Mouse (Mus musculus) liver, adult 2 months (tissue): ENCODE results near the gene Polr2h. TPM values are rescaled to one million over a fixed set of nuclear protein-coding genes. Genes with fewer than 3 reads are reported as not detected.

Source experiments
- DNase-seq: peaks from one replicate; pipeline ENCODE4 v3.0.0-alpha.2; 2011; ENCODE audit warnings: low read depth, low spot score; ENCODE audit errors: extremely low read depth
- H3K27ac ChIP-seq: fragments of 200-500 bp; replicated peaks from 2 replicates; pipeline ENCODE4 v1.5.1; 2012; ENCODE audit warnings: low read depth, mild to moderate bottlenecking, control low read depth, inconsistent platforms, low read length; ENCODE audit not compliant: insufficient read depth
- H3K27me3 ChIP-seq: fragments of 200-500 bp; 2 replicates; pipeline ENCODE4 v1.6.1; 2012; ENCODE audit warnings: mild to moderate bottlenecking, moderate library complexity, low read length, inconsistent platforms; ENCODE audit not compliant: control insufficient read depth, insufficient read depth
- H3K36me3 ChIP-seq: fragments of 200-500 bp; 2 replicates; pipeline ENCODE4 v1.6.1; 2012; ENCODE audit warnings: low read length, inconsistent platforms; ENCODE audit not compliant: control insufficient read depth, insufficient read depth
- H3K4me1 ChIP-seq: fragments of 200-500 bp; 2 replicates; pipeline ENCODE4 v1.6.1; 2011; ENCODE audit warnings: low read length; ENCODE audit not compliant: control insufficient read depth, insufficient read depth
- H3K4me3 ChIP-seq: fragments of 200-500 bp; 2 replicates; pipeline ENCODE4 v1.5.1; 2011; ENCODE audit warnings: low read depth, mild to moderate bottlenecking, control low read depth, low read length, moderate library complexity; ENCODE audit not compliant: insufficient read depth
- H3K79me2 ChIP-seq: fragments of 200-500 bp; 2 replicates; pipeline ENCODE4 v1.6.1; 2012; ENCODE audit warnings: inconsistent platforms, mild to moderate bottlenecking, low read length, moderate library complexity; ENCODE audit not compliant: control insufficient read depth, insufficient read depth
- H3K9ac ChIP-seq: fragments of 200-500 bp; 2 replicates; pipeline ENCODE4 v1.6.1; 2012; ENCODE audit warnings: low read depth, mild to moderate bottlenecking, control low read depth, inconsistent platforms, low read length
- CTCF ChIP-seq: fragments of 200-500 bp; IDR thresholded peaks from 2 replicates; pipeline ENCODE4 v1.5.1; 2011; ENCODE audit warnings: low read depth, low read length, control low read depth
- POLR2A ChIP-seq: fragments of 200-500 bp; IDR thresholded peaks from 2 replicates; pipeline ENCODE4 v1.6.1; 2011; ENCODE audit warnings: low read length, control low read depth; ENCODE audit not compliant: insufficient read depth; ENCODE audit errors: extremely low read depth
- WGBS: fragments of 180-500 bp; shearing (Covaris S2); methylation state at CpG from one replicate; pipeline ENCODE4 v1.1.7; 2018; 5-methylcytosine and 5-hydroxymethylcytosine counted together
- polyA plus RNA-seq: library from polyadenylated mRNA; depleted of rRNA; stranded (reverse); fragments of >200 nt; gene quantifications from 2 replicates; pipeline ENCODE4 v1.2.3, GENCODE M21; 2012
- total RNA-seq: library from RNA; depleted of rRNA; stranded (reverse); fragments of >200 nt; gene quantifications from 2 replicates; pipeline ENCODE4 v1.2.3, GENCODE M21; 2014

Gene Polr2h
- total and polyA plus RNA-seq, 2 experiments, result 9.5 to 19.2 TPM

GRCm38 (mm10) chr16:20715976-20716840 lies 1.3 kb upstream of the Polr2h start:
- H3K79me2 ChIP-seq, result no peaks in the 10 kb centered on the region
- peak; percentile 92 for TF ChIP-seq POLR2A
- TF ChIP-seq CTCF, result peak; percentile 16; the same call in 1 of the 2 replicates

DNA sequence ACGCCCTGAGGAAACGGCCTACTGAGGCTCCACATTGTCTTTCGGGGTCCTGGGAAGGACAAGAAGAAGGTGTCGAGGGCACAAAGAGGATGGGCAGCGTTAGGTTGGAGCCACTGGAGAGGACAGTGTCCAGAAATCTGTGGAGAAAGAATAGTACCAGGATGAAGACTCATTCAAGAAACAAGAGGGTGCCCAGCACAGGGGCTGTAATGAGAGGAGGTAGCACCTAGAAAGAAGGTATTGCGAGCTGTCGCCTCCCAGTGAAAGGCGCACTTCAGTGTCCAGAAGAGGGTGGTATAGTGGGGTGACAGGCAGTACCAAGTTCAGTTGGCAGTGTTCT lies 654 bp upstream of the Polr2h start:
- Histone ChIP-seq H3K27ac (peak overlapping the region; percentile 99), H3K79me2 (no peaks in the 10 kb centered on the region), H3K4me3 (peak overlapping the region; percentile 85), H3K9ac (peak overlapping the region; percentile 81), H3K27me3 (no peaks in the 10 kb centered on the region), H3K4me1 (peaks cover 7% of the 10 kb centered on the region), H3K36me3 (peaks cover 4% of the 10 kb centered on the region; the same call in 1 of the 2 replicates)
- TF ChIP-seq CTCF, result no peak
- 0 out of 2 replicates have a peak, but pooled peaks have one; percentile 13 for TF ChIP-seq POLR2A
- 2% methylated on average over 8 of the region's 8 CpGs for WGBS
- peak; percentile 88 for DNase-seq

More at GRCm38 (mm10) chr16:20715976-20716840, 1.3 kb upstream of the Polr2h start:
- Histone ChIP-seq H3K36me3 (peaks cover 6% of the 10 kb centered on the region; the same call in 1 of the 2 replicates), H3K9ac (peak overlapping the region; percentile 96), H3K27me3 (no peaks in the 10 kb centered on the region), H3K4me3 (peak overlapping the region; percentile 85), H3K4me1 (peaks cover 7% of the 10 kb centered on the region), H3K27ac (peak overlapping the region; percentile 99)
- WGBS, result under 1% methylated on average over 66 of the region's 68 CpGs
- DNase-seq, result peak; percentile 89

DNA sequence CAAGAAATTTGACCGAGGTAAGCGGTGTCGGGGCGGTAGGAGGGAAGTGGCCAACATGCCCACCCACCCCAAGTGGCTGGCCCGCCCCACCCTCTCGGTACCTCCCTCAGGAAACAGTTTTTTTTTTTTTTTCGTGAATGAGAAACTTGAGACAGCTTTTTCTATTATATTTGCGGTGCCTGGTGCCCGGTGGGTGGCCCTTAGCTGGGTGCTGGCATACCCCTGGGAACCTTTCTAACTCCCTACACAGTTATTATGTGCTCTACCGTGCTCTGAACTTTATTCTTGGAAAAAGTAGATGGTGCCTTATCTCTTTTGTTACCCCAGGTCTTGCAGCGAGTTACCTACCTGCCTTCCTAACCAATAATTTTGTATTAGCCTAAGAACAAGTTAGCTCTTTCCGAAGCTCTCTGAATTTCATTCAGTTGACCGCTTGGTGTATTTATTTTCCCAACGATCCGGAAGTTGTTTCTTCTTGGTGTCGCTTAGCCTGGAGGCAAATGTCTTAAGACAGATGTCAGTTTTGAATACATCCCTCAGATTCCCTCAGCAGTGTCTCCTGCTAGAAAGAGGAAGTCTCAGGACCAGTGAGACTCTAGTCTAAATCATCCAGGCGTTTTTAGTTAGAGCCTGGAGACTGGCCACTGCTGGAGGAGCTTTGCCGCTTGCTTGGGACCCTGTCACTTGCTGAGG lies 659 bp downstream of the Polr2h start:
- DNase-seq, result no peak
- peaks cover 4% of the 10 kb centered on the region; the same call in 1 of the 2 replicates for H3K36me3 ChIP-seq
- peak overlapping the region; percentile 76 for H3K4me3 ChIP-seq
- peak overlapping the region; percentile 77 for H3K9ac ChIP-seq
- TF ChIP-seq CTCF (no peak), POLR2A (no peak)
- no peaks in the 10 kb centered on the region for H3K27me3 ChIP-seq
- H3K4me1 ChIP-seq, result peaks cover 7% of the 10 kb centered on the region
- H3K79me2 ChIP-seq, result no peaks in the 10 kb centered on the region
- H3K27ac ChIP-seq, result peak overlapping the region; percentile 80
- WGBS, result 1% methylated on average over 18 of the region's 18 CpGs

DNA sequence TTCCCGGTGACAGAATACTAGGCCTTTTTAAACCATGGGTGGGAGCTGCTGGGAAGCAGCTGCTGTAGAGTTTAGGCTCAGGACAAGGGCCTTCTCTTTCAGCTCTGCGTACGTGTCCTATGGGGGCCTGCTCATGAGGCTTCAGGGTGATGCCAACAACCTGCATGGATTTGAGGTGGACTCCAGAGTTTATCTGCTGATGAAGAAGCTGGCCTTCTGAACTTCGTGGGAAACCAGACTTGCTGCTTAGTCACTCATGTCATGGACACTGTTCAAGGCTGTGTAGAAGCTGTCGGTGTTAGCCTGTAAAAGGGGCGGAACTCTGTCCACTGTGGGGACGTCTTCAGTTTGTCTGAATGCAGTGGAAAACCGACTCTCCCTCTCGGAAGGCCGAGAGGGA lies 4.3 kb downstream of the Polr2h start:
- Histone ChIP-seq H3K4me1 (peaks cover 6% of the 10 kb centered on the region), H3K79me2 (no peaks in the 10 kb centered on the region), H3K4me3 (no peak overlapping the region), H3K9ac (no peak overlapping the region), H3K36me3 (peaks cover 9% of the 10 kb centered on the region; the same call in 1 of the 2 replicates), H3K27me3 (no peaks in the 10 kb centered on the region), H3K27ac (no peak overlapping the region)
- 86% methylated on average over 10 of the region's 10 CpGs for WGBS
- DNase-seq, result no peak
- TF ChIP-seq CTCF (no peak), POLR2A (no peak)

DNA sequence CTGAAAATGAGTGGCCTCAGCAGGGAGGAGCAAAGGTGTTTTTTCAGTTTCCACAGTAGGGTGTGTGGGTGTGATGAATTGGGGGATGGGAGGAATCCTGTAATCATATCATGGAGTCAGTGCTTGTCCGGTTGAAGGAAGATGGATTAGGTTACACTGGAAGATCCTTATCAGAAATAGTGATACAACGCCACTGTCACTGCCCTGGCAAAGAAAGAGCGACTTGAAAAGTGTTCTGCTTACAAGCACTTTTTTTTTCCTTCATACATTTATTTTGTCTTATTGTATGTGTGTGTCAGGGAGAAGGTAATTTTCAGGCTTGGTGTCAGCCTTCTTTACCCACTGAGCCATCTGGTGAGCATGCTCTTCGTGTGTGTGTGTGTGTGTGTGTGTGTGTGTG lies 5.3 kb downstream of the Polr2h start:
- 62% methylated on average over 4 of the region's 4 CpGs for WGBS
- H3K27ac ChIP-seq, result no peak overlapping the region
- TF ChIP-seq CTCF, result no peak
- TF ChIP-seq POLR2A, result no peak

More for the DNA sequence above, 5.3 kb downstream of the Polr2h start:
- Histone ChIP-seq H3K27me3 (no peaks in the 10 kb centered on the region), H3K9ac (no peak overlapping the region), H3K4me1 (peaks cover 6% of the 10 kb centered on the region), H3K4me3 (no peak overlapping the region), H3K79me2 (no peaks in the 10 kb centered on the region), H3K36me3 (peaks cover 9% of the 10 kb centered on the region; the same call in 1 of the 2 replicates)
- no peak for DNase-seq
